Comparison of ENCODE assay signal across 10 mouse cellular contexts in genomic region chr9:61756801-61757342, GRCm38 (mm10).
DNase-seq lines count a peak whose midpoint lies in the region; ATAC-seq lines count a peak whose summit lies in the region.
"Had no signal": no experiment of that assay in that cellular context is flagged by ENCODE, and none has a peak within 500 bp of the region (broad histone marks: within the 10 kb centered on the region; RNA-seq: fewer than 3 reads in every experiment).

No protein-coding gene starts in this region.

- no peak overlapping the region for H3K4me2 ChIP-seq in liver, embryonic 11.5 days
- H3K4me2 ChIP-seq: embryonic facial prominence, embryonic 13.5 days had no signal

- H3K27me3 ChIP-seq in liver, embryonic 11.5 days (replicated peaks; ENCODE audit: control insufficient read depth, insufficient read depth, low read length), result peaks cover 9% of the 10 kb centered on the region; the same call in 1 of the 2 replicates

- H3K4me1 ChIP-seq in liver, embryonic 11.5 days (replicated peaks; ENCODE audit: control insufficient read depth, insufficient read depth, low read length), result no peaks in the 10 kb centered on the region

- no peak overlapping the region for H3K4me3 ChIP-seq in liver, embryonic 11.5 days (ENCODE audit: low read depth, low read length)
- H3K4me3 ChIP-seq: embryonic facial prominence, embryonic 13.5 days; heart, embryonic 10.5 days had no signal

- intact Hi-C loops in left cerebral cortex, postnatal 14 days (cut with DNase I), result no loop called here

- no peak overlapping the region for H3K27ac ChIP-seq in liver, embryonic 11.5 days (ENCODE audit: low read depth, low read length)
- H3K27ac ChIP-seq: embryonic facial prominence, embryonic 13.5 days; heart, embryonic 10.5 days had no signal

- no peak for ATAC-seq in cerebellum, adult (ENCODE audit: insufficient number of reproducible peaks, low FRiP score, low TSS enrichment)
- no peak for ATAC-seq in liver, embryonic 11.5 days (replicated peaks; ENCODE audit: low FRiP score)

- H3K9me3 ChIP-seq in liver, embryonic 11.5 days (ENCODE audit: control insufficient read depth, low read length), result no peaks in the 10 kb centered on the region
- H3K9me3 ChIP-seq: embryonic facial prominence, embryonic 13.5 days; heart, embryonic 10.5 days had no signal

- WGBS in liver, embryonic 11.5 days, result 67% methylated on average over 24 of the region's 24 CpGs

- H3K9ac ChIP-seq in liver, embryonic 11.5 days (ENCODE audit: low read depth, low read length), result no peak overlapping the region
- H3K9ac ChIP-seq: embryonic facial prominence, embryonic 13.5 days had no signal

- peak; percentile 50 to 61 for DNase-seq in cerebellum, postnatal 25 days
- peak; percentile 15 to 48 for DNase-seq in layer of hippocampus, postnatal 10 days (ENCODE audit: low spot score in 2 of 2)
- no peak for DNase-seq in layer of hippocampus, adult 9-10 months (ENCODE audit: low spot score)
- peak; percentile 41 to 61 for DNase-seq in left cerebral cortex, postnatal 14 days (ENCODE audit: low spot score in 2 of 2)
- peak; percentile 32 for DNase-seq in right cerebral cortex, postnatal 25 days
- DNase-seq in liver, embryonic 11.5 days (ENCODE audit: low spot score), result no peak
- DNase-seq in MN1 (ENCODE audit: low spot score), result no peak

- H3K36me3 ChIP-seq in liver, embryonic 11.5 days (ENCODE audit: control insufficient read depth, insufficient read depth, low read length), result no peaks in the 10 kb centered on the region
- H3K36me3 ChIP-seq: embryonic facial prominence, embryonic 13.5 days; heart, embryonic 10.5 days had no signal

Comparison
In these comparisons a context has a peak if more than half of its experiments do, and no peak if none do; other contexts are left out.
1. DNase-seq: peak in cerebellum, postnatal 25 days (2 of 2), layer of hippocampus, postnatal 10 days (2 of 2), left cerebral cortex, postnatal 14 days (2 of 2) and right cerebral cortex, postnatal 25 days (single experiment); none in layer of hippocampus, adult 9-10 months (single experiment), liver, embryonic 11.5 days (single experiment) and MN1 (single experiment).